Mouse (Mus musculus) spleen, adult 18-20 months (tissue): Measurements from ENCODE around the gene Wdr81.

Experiments used
- DNase-seq, 2 experiments: peaks; one replicate each; pipeline ENCODE4 v3.0.0; 2022; ENCODE audit warnings: mixed read lengths in 2 of 2

Gene Wdr81

DNA sequence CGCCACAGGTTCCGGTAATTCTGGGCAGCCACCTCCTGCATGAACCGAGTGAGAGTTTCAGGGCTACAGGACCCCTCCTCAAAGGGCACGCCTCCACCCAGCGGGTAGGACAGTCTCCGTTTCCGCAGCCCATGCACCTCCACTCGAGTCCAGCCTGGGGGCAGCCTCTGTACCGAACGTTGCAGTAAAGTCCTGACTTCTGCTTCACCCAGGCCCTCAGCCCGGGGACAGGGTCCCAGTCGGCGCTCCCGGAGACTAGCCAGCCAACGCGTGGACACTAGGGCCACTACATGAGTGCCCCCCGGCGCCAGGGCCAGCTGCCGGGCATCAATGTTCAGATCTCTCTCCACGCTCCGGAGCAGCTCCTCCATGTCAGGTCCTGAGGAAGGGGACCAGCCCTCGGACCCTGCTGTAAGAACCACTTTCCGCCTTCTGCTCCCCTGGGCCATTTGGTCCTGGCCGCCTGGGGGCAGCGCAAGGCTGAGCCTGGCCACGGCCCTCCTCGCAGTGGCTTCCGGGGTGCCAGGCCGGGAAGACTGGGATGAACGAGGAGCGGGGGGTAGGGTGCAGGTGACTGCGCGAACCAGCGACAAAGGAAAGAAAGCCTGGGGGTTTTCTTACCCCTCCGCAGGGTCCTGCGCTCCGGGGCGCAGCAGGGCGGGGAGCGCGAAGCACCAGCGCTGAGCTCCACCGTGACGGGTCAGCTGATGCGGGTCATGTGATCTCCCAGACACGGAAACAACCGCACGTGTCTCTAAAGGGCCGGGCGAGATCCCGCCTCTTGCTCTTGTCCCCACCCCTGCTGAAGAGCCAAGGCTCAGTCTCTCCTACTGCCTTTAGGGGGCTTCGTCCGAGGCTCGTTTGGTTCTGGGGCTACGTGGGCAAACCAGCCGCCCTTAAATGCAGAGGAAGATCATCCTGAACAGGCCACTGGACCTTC, at the start of gene Wdr81:
Gene Wdr81, minus strand, starts transcription at position 727 of the 940 bp plus-strand sequence.
- peak; percentile 81 to 83 for DNase-seq

DNA sequence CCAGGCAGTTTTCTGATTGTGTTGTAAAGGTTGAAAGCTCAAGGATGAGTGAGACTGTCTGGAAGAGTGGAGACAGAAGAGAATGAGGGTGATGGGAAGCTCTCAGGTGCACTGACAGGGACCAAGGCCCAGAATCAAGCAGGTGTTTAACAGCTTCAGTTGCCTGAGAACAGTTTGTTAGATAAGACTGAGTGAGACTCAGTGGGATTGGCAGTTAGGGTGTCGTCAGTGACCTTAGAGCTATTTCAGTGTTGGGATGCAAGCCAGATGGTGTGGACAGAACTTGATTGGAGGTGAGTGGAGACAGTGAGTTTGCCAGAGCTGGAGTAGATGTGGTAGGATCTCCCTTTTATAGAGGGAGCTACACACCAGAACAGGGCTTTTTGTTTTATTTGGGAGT, 43.6 kb upstream of the Wdr81 start:
- DNase-seq, result no peak

DNA sequence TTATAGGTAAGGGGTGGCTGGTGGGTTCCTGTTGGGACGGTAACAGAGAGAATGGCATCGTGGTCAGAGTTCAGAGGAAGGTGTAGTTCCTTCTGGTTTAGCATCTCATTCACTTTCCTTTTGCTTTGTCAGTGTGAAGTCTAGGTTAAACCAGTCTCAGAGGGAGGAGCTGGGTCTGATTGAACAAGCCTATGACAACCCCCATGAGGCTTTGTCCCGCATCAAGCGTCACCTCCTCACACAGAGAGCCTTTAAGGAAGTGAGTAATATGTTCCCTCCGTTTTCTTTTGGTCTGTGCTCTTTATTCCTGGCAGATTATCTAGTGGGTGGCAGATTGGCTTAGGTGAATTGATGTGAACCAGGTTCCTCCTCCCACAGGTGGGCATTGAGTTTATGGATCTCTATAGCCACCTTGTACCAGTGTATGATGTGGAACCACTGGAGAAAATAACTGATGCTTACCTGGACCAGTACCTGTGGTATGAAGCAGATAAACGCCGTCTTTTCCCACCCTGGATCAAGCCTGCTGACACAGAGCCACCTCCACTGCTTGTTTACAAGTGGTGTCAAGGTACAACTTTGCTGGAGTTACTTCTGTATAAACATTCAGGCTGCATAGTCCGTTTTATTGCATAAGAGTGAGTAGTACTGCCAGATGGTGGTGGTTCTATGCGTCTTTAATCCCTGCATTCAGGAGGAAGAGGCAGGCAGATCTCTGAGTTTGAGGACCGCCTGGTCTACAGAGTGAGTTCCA, 40.0 kb upstream of the Wdr81 start:
- no peak for DNase-seq

DNA sequence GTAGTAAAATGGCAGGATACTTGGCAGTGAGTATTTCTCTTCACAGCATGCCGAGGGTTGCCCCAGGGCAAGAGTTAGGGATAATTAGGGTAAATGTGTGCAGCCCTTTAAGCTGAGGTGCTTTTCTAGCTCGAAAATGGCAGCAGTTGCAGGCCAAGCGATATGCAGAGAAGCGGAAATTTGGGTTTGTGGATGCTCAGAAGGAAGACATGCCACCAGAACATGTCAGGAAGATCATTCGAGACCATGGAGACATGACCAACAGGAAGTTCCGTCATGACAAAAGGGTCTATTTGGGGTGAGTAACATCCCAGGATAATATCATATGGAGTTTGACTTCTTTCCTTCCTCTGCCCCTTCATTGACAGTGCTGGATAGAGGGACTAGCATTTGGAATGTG, 33.0 kb upstream of the Wdr81 start:
- no peak for DNase-seq

DNA sequence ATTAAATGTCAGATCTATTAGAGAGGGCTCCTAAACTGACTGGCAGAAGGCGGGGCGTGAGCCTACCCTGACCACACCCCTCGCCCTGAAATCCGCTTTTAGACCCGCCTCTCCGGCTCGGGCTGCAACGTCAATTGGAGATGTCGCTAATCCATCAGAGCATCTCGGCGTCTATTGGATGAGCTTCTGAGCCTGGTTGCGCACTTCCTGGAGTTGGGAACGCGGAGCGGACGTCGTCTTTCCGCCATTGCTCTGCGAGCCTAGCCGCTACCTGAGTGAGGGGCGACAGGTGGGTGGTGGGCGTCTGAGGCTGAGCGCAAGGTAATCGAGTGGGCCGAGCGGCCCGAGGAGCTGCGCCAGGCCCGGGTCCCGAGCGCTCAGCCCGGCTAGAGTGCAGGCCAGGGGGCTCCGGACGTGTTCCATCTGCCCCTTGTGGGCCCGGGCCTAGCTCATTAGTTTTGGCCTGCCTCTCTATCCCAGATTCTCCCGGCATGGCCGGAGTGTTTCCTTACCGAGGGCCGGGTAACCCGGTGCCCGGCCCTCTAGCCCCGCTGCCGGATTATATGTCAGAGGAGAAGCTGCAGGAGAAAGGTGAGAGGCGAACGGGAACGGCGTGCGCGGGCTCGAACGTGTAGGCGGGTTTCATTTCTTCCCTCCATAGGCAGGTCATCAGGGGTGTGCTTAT, 32.2 kb upstream of the Wdr81 start, which contains the start of gene Prpf8:
Gene Prpf8, plus strand, starts transcription at position 216 of the 685 bp plus-strand sequence.
- peak; percentile 94 to 96 for DNase-seq

DNA sequence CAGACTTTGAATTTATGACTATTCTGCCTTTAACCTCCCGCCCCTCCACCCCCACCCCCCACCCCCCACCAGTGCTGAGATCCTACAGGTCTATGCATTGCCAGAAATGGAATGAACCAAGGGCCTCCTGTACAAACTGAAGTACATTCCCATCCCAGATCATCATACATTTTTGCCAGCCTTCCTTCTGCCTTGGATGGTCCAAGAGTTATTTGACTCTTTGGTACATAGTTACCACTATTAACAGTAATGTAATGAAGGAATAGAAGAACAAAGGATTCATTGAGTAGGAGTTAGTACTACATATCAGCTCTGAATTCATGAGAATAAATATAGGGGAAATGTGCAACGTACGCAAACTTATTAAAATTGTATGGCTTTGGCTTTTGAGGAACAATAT, 31.7 kb upstream of the Wdr81 start:
- DNase-seq, result no peak

DNA sequence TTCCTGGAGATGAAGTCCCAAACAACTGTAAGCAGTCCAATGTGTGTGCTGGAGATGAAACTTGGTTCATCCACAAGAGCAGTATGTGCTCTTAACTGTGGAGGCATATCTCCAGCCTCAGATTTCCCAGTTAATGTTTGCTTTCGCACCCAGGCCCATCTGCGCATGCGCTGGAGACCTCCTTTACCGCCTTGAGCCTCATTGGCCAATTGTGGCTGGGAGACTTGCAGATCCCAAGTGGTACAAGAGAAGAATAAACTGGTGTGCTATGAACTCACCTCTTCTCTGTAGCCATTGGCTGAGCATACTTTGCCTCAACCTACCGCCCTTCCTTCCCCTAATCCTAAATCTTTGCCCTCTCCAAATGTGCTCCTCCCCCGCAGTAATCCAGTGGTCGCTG, 18.9 kb upstream of the Wdr81 start:
- no peak for DNase-seq

DNA sequence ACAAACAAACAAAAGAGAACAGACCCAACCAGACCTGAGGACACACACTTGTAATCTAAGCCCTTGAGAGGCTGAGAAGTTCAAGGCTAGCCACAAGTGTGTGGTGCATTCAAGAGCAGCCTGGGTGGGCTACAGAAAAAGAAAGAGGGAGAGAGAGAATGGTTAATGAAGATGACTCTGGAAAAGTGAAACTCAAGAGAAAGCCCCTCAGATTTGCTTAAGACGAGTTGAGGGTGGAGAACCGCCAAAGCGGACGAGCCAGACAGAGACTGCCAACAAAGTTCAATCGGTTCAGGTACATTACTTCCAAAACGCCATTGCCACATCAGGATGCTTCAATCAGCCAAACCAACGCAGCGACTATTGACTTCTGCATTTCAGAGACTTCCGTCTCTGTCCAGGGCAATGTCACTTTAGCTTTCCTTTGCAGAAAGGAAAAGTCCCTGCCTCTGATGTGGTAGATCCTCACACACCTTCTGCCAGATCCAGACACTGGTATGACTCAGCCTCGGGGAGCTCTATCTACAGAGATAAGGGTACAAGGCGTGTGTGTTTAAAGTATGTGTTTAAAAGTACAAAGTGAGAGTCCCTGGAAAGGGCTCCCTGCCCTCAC, 18.1 kb upstream of the Wdr81 start:
- DNase-seq, result no peak

DNA sequence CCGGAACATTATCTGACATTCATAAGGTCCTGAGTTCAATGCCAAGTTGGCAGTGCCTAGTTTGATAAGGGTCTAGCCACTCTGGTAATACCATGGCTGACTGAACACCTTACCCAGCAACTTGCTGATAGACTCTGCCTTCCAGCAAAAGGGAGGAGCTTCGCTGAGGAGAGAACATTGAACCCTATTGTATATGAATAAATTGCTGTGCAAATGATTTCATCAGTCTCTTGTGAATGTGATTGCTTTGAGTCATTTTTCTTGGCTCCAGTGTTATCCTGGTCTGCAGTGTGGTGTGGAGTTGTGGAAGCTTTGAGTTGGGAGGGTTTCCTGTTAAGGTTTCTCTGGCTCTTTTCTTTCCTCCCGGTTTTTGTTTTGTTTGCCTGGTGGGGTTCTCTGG, 16.2 kb upstream of the Wdr81 start:
- no peak for DNase-seq

DNA sequence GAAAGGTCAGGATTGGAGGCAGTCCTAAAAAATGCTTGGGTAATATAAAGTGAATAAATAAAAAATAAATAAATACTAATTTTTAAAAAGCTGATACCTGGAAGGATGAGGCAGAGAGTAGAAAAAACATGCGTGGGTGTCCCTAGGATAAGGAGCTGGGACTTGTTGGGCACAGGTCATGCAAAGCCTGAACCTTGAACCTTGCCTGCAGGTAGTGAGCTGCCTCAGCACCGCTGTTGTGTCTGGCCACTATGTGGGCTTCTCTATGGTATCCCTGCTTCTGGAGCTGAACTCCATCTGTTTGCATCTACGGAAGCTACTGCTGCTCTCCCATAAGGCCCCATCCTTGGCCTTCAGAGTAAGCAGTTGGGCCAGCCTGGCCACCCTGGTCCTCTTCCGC, 14.7 kb upstream of the Wdr81 start:
- DNase-seq, result no peak

DNA sequence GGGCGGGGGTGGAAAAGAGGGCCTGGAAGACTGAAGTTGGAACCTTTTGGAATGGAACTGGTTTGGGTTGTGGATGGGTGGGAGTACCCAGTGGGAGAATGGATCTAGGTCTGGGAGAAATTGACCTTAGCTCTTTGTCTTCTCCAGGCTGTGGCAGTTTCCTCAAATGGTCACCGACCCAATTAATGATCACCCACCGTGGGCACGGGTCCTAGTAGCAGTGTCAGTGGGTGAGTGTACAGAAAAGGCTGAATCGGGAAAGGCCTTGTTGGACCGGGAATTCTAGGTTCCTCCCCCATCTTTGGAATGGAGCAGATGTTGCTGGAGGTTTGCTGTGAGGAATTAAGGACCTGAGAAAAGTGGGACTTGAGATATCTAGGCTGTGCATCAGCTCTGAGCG, 13.9 kb upstream of the Wdr81 start:
- DNase-seq, result no peak

DNA sequence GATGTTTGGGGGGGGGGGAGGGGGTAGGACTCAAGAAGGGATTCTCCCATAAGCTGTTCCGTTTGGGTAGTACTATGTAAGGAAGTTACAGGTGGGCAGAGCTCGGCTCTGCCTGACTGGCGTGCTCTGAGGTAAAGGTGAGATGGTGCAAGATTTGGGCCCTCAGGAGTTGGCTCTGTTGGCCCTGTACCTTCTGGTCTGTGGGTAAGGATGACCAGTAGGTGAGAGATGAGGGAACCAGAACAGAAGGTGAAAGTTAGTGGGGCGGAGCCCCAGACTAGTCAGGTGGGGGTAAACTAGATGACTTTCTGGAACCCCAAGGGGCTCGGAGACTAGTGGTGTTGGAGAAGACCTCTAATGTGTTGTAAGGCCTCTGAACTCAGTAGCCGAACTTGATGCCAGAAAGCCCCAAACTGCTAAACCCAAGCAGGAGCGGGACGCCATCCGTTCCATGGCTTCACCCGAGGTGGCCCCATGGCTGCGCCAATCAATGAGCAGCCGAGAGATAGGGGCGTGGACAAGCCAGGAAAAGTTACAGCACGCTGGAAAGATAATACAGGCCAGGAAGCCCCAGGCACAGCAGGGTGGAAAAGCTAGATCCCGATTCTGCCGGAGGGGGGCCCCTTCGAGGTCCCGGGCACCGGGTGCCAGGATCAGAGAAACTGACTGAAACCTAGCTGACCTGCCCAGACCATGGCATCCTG, 13.1 kb upstream of the Wdr81 start:
- peak in 1 of 2 experiments; percentile 26 for DNase-seq

DNA sequence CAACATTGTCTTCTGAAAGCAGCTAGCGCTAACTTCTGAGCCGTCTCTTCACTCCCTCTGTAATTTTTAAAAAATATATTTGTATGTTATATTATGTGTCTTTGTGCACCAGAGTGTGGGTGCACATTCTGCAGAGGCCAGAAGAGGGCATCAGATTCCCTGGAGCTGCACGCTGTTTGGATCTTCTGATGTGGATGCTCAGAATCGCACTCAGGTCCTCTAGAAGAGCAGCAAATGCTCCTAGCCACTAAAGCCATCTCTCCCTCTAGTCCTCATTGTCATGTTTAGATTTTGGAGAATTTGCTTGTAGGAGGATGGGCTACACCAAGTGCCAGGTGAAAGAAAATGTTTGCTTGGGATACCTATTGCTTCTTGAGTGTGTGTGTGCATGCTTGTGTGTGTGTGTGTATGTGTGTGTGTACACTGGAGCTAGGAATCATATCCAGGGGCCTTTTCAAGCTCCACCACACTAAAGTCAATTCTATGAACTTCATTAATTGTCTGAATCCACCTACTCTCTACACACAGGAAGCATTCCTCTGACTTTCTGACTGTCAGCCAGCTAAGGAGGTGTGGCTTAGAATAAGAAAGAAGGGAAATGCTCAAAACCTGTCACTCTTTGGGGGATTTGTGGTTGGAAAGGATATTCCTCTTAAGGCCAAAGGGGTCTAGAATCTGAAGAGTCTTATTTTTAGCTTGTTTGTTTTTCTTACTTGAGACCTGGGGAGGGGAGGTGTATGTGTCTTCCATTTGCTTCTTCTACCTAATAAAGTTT, 12.4 kb upstream of the Wdr81 start:
- DNase-seq, result no peak

DNA sequence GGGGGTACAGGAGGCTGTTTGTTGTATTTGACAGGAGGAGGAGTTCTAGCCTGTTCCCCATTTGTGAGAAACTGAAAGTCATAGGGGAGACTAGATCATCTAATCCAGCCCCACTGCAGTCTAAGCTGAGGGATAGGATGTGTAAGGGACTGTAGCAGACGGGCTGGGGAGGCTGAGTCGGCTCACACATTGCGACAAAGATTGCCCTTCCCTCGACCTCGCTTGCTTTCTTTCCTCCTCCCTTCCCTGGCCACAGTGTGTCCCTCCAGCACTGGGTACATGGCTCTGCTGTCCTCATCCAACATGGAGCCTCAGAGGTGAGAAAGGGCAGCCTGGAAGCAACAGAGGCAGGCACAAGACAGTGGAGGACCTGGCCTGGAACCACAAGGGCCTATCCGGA, 10.5 kb upstream of the Wdr81 start:
- no peak for DNase-seq

DNA sequence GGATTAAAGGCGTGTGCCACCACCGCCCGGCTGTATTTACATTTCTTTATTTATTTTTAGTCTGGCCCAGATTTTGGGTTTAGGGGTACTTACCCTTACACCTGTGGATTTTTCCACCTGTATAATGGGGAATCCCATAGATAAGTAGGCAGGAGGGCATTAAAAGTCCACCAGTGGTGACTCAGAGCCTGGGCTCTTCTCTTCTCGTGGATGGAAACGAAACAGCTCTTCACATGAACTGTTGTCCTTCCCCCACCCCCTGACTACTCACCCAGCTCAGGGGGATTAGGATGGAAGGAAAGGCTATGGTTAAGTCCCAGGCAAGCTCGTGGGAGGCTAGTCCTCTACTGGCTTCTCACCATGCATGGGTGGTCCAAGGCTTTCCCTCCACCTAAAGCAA, 9.9 kb upstream of the Wdr81 start:
- DNase-seq, result no peak

DNA sequence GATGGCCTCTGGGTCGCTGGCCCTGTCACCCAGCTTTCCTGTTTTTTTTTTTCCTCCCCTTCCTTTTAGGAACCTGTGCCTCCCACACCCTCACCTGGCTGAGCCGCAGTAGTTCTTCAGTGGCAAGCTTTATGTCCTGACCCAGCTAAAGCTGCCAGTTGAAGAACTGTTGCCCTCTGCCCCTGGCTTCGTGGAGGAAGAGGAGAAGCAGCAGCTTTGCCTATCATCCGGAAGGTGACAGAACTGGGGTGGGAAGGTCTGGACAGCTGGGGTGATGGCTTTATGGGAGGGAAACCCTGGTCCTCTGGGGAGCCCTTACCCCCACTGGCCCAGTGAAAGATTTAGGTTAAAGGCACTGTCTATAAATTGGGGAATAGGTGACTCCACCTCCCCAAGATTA, 9.1 kb upstream of the Wdr81 start:
- no peak for DNase-seq

DNA sequence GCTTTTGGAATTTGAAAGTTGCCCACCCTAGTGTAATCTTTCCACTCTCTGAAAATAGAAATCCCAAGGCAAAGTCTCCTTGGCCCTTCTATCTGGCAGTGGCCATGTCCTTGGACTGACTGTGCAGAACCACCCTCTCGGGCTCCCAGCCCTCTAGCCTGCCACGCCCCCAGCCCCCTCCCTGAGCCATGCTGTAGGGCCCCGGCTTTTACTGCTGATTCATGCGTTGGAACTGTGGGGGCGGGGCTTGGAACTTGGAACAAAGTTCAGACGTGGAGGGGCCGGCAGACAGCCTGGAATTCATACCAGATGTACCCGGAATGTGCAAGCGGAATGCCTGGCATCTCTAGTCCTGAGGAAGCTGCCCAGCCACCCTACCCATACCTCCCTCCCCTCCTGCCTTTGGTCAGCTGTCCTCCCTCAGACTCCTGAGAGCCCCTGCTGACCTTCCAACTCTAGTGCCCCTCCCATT, 8.4 kb upstream of the Wdr81 start:
- peak; percentile 44 to 52 for DNase-seq

DNA sequence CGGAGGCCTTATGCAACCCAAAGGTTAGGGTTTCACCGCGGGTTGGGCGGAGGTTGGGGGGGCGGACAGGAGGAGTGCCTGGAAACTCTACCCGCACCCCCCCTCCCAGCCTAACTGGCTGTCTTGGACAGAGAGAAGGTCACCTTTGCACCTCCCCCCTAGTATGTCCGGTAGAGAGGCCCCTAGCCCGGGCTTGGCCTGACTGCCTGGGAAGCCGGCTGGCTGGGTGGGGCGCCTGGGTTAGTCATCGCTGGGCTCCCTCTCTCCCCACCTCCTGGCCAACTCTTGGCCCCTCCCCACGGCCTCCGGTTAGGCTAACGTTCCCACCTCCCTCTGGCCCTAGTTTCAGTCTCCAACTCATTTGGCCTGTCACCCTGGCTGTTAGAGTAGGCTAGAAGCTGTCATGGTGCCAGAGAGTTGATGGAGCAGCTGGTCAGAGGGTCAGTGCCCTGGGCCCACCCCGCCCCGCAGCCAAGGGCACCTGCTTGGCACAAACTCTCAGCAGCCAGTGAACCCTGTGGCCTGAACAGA, 7.8 kb upstream of the Wdr81 start:
- DNase-seq, result peak; percentile 37 to 44

DNA sequence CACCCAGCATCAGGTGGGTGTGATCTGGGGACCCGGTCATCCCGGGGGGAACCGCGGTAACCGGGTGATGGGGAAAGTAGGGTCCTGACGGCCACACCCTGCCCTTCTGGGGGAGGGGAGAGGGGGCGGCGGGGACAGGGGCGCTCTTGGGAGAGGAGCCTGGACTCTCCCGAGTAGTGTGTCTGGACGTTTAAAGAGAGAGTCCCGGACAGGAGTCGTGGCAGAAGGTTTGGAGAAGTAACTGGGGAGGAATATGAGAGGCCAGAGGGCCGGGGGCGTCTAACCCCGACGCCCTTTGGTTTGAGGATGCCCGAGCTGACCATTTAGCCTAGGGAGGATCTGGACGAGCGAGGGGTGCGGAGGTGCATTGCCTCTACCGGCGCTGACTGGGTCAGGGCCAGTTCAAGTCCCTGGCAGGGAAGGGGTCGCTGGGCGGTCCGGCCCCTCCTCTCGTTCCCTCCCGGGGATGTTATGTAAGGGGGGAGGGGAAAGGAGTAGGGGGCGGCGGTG, 7.3 kb upstream of the Wdr81 start:
- no peak for DNase-seq

DNA sequence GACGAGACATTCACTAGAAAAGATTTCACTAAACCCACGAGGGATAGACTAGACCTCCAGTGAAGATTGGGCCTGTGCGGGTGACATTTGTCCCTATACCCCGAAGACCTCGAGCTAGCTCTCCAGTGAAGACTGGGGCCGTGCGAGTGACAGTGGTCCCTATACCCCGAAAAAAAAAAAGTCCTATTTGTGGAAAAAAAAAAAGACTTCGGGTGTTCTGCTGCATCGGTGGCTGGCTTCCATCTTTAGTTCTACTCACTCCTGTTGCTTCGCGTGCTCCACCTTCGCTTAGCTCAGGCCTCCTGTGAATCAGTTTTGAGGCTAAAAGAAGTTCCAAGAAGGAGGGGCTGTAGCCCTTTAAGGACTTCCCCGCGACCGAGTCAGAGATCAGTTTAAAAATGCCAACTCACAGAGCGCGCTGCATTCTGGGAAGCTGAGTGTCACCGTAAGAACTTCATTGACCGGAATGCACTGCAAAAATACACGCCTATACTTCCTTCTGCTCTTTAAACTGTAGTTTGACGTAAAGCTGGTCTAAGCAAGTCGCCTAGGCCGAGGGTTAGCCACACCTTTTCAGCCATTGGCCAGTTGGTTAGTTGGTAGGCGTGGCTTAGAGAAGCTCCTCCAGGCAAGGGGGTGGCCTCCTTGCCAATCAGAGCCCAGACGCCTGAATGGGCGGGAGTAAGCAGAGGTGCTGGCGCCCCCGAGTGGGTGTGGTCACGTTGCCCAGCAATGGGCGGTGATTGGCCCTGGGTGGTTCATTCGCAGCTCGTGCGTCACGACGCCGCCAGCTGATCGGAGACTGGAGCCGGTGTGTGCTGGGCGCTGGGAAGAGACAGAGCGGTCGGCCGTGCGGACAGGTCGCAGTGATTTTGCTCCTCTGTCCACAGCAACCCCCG, 6.6 kb upstream of the Wdr81 start, which contains the start of gene Tlcd2:
Gene Tlcd2, plus strand, starts transcription at position 872 of the 899 bp plus-strand sequence.
- DNase-seq, result peak; percentile 94 to 99
